Mouse (Mus musculus) E14TG2a.4 (cell line): ENCODE measurements at regions not wholly inside any gene's neighbourhood (a gene's known extent, or its start where the extent isn't known, plus 50 kb on each side); places are given as distances from the start of the nearest gene placed in this dataset.

Experiments used
- CTCF ChIP-seq: conservative IDR thresholded peaks from 2 replicates; pipeline ENCODE4 v1.5.1; 2014; ENCODE audit warnings: low read length
- NANOG ChIP-seq: IDR thresholded peaks from 2 replicates; pipeline ENCODE4 v1.6.1; 2014; ENCODE audit warnings: borderline replicate concordance, low read length, mixed read lengths
- POU5F1 ChIP-seq: IDR thresholded peaks from 2 replicates; pipeline ENCODE4 v1.6.1; 2014; ENCODE audit warnings: low read length, borderline replicate concordance

DNA sequence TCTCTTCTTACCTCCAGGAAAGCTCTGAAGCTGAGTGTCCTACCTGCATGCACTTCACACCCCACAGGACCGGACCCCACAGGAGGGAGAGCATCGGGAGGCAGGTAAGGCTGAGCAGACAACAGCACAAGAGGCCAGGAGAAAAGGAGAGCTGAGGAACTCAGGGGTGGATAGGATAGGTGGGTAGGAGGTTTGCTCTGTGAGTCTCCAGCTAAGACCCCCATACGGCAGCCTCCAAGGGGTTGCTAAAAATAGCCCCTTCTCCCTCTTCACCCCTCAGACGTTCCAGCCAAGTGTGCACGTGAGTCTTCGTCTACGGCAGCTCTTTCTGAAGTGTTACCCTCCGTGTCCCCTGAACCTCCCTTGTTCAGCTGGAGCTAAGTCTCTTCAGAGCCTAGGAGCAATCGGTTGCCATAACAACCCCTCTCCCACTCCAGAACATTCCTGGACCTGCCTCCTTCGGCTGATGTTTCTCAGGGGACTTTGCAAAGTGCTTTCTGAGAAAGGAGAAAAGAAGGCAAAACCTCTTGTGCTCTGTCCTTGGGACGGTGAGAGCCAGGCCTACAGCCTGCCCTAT, 117.3 kb upstream of the Ajap1 start:
- no peak for TF ChIP-seq POU5F1
- TF ChIP-seq CTCF = no peak
- TF ChIP-seq NANOG = no peak
